Mouse (Mus musculus): ENCODE measurements around the gene Rbmx.

Rbmx gene

GRCm38 (mm10) chrX:57392367-57393246 lies at the start of gene Rbmx:
Gene Rbmx, minus strand, starts transcription at chrX:57393036.
- DNase-seq (ENCODE audit: inconsistent ontology term), result peak; percentile 91

GRCm38 (mm10) chrX:57433897-57434296 lies 41.1 kb upstream of the Rbmx start:
- DNase-seq (ENCODE audit: inconsistent ontology term), result no peak

- peak; percentile 2 for DNase-seq (ENCODE audit: inconsistent ontology term)
Observed at GRCm38 (mm10) chrX:57431610-57432009, 38.8 kb upstream of the Rbmx start.

GRCm38 (mm10) chrX:57408769-57409168 lies 15.9 kb upstream of the Rbmx start, which contains the start of gene Gm364:
Gene Gm364, plus strand, starts transcription at chrX:57409154.
- no peak for DNase-seq (ENCODE audit: inconsistent ontology term)

DNA sequence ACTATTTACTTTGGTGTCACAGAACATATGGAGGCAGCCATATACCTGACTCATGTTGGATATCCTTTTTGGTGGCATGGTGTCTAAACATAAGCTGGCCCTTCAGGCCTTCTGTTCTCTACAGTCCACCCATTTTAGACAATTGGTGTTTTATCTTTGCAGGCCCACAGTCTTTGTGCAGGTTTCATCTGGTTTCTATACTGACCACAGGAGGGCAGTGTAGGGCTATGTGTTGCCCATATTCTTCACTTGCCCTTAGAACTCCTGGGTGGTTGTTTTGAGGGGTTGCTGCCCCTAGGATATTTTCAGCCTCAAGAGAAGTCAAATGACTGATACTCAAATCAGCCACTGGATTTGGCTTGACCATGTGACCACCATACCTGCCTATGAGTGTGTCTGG lies 10.8 kb upstream of the Rbmx start:
- no peak for DNase-seq (ENCODE audit: inconsistent ontology term)

DNA sequence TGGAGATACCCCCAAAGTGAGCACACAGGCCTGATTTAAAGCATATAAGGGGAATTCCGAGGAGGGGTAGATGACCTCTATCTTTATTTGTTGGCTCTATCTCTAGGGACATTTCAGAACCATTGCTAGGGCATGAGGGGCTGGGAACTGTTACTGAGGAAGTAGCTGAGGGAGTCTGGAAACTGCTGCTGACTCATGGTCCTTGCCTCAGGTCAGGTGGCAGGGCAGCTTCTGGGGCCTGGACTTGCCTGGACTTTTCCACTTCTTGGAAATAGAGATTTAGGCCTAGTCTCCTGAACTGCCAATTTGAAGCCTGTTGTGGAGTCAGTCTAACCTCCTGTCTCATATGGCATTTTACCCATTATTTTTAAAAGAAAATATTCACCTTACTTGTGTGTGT lies 8.6 kb upstream of the Rbmx start:
- DNase-seq (ENCODE audit: inconsistent ontology term), result no peak

- DNase-seq (ENCODE audit: inconsistent ontology term), result peak; percentile 36
Observed at GRCm38 (mm10) chrX:57393412-57393811, 576 bp upstream of the Rbmx start.

DNA sequence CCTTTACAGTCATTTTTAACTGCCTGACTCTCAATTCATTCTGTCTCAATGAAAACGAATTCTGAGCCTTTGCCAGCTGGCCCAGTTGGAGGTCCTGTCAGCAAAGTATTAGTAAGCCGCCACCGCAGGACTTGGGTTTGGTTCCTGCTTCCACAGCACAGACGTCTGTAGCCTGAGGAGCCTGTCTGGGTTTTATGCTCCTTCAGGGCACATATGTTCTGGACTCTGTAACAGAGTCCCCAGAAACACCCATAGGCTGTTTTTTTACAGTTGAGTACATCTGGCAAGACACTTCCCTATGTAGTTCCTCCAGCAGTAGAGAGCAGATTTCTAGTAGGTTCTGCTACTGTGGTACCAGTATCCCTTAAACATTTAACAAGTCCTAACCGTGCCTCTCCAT lies 11.9 kb downstream of the Rbmx start:
- peak; percentile 2 for DNase-seq (ENCODE audit: inconsistent ontology term)

DNA sequence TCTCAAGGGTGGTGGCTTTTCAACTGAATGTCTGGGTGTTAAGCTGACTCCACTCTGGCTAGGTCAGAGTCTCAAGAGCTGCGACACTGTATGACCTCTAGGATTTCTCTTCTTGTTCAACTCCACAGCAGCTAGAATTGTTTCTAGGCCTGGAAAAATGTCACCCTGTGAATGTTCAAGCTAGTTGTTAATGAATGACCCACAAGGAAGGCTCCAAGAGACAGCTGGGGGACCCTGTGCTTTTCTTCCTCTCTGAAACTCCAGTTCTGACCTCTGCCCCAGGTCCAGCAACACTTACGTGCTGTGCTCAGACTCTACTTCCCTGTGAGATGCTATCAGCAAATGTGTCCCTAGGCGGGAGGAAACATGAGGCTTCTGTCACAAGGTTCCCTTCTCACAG lies 14.3 kb downstream of the Rbmx start:
- no peak for DNase-seq (ENCODE audit: inconsistent ontology term)

DNA sequence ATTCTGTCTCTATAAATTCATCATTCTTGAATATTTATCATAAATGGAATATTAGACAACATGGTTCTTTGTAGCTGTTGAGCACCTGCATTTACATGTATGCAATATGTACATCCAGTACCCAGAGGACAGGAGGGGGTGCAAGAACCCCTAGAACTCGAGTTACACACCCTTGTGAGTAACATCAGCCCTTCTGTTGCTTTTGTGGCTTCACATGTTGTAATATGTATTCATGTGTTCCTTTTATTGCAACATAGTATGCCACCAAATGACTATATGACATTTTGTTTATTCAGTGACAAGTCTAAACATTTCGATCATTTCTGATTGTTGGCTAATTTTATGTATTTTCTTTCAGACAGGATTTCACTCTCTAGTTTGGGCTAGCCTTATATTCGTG lies 15.7 kb downstream of the Rbmx start:
- no peak for DNase-seq (ENCODE audit: inconsistent ontology term)

- DNase-seq (ENCODE audit: inconsistent ontology term), result no peak
Observed at GRCm38 (mm10) chrX:57374029-57374428, 18.8 kb downstream of the Rbmx start.

DNA sequence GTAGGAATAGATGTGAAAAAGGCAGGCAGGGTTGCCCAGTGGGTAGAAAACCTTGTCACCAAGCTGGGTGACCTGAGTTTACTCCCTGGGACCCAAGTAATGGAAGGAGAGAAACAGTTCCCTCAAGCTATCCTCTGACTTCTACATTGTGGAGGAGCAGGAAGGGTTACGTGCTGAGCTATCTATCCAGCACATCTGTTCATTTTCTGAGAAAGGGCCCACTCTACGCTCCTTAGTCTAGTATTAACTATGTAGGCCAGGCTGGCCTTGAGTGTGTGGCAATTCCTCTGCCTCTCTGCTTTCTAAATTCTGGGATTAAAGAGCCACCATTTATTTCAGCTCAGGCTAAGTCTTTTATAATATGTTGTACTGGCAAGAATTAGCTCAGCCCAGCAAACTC lies 19.3 kb downstream of the Rbmx start:
- DNase-seq (ENCODE audit: inconsistent ontology term), result no peak

- DNase-seq (ENCODE audit: inconsistent ontology term), result no peak
Observed at GRCm38 (mm10) chrX:57372965-57373364, 19.9 kb downstream of the Rbmx start.

- no peak for DNase-seq (ENCODE audit: inconsistent ontology term)
Observed at GRCm38 (mm10) chrX:57364891-57365569, 27.8 kb downstream of the Rbmx start.

DNA sequence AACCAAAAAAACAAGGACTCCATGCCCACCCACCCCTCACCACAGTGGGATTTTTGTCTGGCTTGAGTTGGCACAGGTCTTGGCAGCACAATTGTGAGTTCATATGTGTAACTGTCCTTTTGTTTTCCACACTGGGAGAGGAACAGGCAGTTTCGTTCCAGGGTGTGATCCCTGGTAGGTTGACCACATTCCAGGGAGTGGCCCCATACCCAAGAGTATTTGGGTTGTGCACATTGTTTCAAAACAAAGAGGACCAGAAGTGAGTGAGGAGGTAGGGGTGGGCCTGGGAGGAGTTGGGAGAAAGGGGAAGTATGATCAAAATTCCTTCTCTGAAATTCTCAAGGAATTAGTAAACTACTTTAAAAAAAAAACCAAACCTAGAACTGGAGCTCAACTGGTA lies 33.5 kb downstream of the Rbmx start:
- DNase-seq (ENCODE audit: inconsistent ontology term), result no peak

DNA sequence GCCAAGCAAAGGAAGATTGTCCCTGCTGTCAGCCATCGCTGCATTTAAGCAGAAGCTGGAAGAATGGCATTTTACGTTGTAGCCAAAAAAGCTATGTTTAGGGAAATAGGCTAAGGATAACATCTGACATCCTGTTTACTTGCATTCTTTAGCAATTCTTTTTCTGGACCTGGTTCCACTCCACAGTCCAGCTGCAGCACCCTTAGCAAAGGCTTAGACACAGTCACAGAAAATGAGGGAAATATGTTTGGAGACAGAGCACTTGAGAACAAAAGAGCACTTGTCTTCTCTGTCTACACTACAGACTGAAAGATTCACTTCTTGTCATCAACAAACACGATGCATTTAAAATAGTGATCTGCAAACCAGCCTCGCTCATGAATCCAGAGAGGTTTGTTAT lies 53.6 kb downstream of the Rbmx start:
- peak; percentile 6 for DNase-seq (ENCODE audit: inconsistent ontology term)

- peak; percentile 15 for DNase-seq (ENCODE audit: inconsistent ontology term)
Observed at GRCm38 (mm10) chrX:57338371-57339211, 54.2 kb downstream of the Rbmx start, which contains the start of gene Arhgef6. Gene Arhgef6, minus strand, starts transcription at chrX:57338729.

GRCm38 (mm10) chrX:57337582-57337981 lies 55.3 kb downstream of the Rbmx start:
- no peak for DNase-seq (ENCODE audit: inconsistent ontology term)

- no peak for DNase-seq (ENCODE audit: inconsistent ontology term)
Observed at GRCm38 (mm10) chrX:57336958-57337357, 55.9 kb downstream of the Rbmx start.

DNA sequence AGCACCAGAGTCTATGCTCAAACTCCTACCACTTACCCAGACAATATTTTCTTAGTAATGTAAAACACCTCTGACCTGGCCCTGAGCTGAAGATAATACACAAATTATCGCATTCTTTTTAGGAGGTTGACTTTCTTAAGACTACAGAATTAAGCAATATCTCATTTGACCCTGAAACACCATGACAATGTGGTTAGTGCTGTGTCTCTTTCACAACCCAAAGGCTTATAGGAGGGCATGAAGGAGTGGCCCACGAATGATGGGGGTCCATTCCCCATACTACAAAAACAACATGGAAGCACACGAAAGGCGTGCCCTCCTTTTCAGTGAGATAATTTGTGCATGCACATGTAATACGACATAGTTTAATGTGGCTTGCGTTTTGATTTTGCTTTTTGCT lies 57.5 kb downstream of the Rbmx start:
- DNase-seq (ENCODE audit: inconsistent ontology term), result no peak

Data from Muller cell, postnatal 12 days (primary cell).